Mouse (Mus musculus): ENCODE results near the gene Cds1.

Gene Cds1

GRCm38 (mm10) chr5:101776528-101776927, 11.6 kb downstream of the Cds1 start:
- no peak for DNase-seq (ENCODE audit: low spot score)

GRCm38 (mm10) chr5:101779376-101779863, 14.5 kb downstream of the Cds1 start:
- DNase-seq (ENCODE audit: low spot score) = no peak

- DNase-seq (ENCODE audit: low spot score) = peak; percentile 34
Measured at GRCm38 (mm10) chr5:101780918-101781317, 16.0 kb downstream of the Cds1 start.

- DNase-seq (ENCODE audit: low spot score) = peak; percentile 18
Measured at GRCm38 (mm10) chr5:101784328-101784727, 19.4 kb downstream of the Cds1 start.

GRCm38 (mm10) chr5:101784787-101785186, 19.9 kb downstream of the Cds1 start:
- DNase-seq (ENCODE audit: low spot score) = no peak

- DNase-seq (ENCODE audit: low spot score) = no peak
Measured at GRCm38 (mm10) chr5:101785921-101786614, 21.1 kb downstream of the Cds1 start.

GRCm38 (mm10) chr5:101789770-101790169, 24.8 kb downstream of the Cds1 start:
- no peak for DNase-seq (ENCODE audit: low spot score)

GRCm38 (mm10) chr5:101790560-101790959, 25.6 kb downstream of the Cds1 start:
- DNase-seq (ENCODE audit: low spot score) = no peak

GRCm38 (mm10) chr5:101792665-101793064, 27.7 kb downstream of the Cds1 start:
- DNase-seq (ENCODE audit: low spot score) = no peak

- no peak for DNase-seq (ENCODE audit: low spot score)
Measured at GRCm38 (mm10) chr5:101801891-101802290, 37.0 kb downstream of the Cds1 start.

- DNase-seq (ENCODE audit: low spot score) = no peak
Measured at GRCm38 (mm10) chr5:101802358-101803022, 37.6 kb downstream of the Cds1 start.

GRCm38 (mm10) chr5:101811296-101812169, 46.6 kb downstream of the Cds1 start:
- no peak for DNase-seq (ENCODE audit: low spot score)

GRCm38 (mm10) chr5:101816822-101817221, 51.9 kb downstream of the Cds1 start:
- no peak for DNase-seq (ENCODE audit: low spot score)

- DNase-seq (ENCODE audit: low spot score) = no peak
Measured at GRCm38 (mm10) chr5:101819216-101819615, 54.3 kb downstream of the Cds1 start.

GRCm38 (mm10) chr5:101819844-101820243, 54.9 kb downstream of the Cds1 start:
- no peak for DNase-seq (ENCODE audit: low spot score)

GRCm38 (mm10) chr5:101821052-101821451, 56.1 kb downstream of the Cds1 start:
- no peak for DNase-seq (ENCODE audit: low spot score)

GRCm38 (mm10) chr5:101821491-101822310, 56.8 kb downstream of the Cds1 start:
- no peak for DNase-seq (ENCODE audit: low spot score)

GRCm38 (mm10) chr5:101822311-101822670, 57.4 kb downstream of the Cds1 start:
- no peak for DNase-seq (ENCODE audit: low spot score)

GRCm38 (mm10) chr5:101825111-101825911, 60.4 kb downstream of the Cds1 start:
- no peak for DNase-seq (ENCODE audit: low spot score)

GRCm38 (mm10) chr5:101826531-101826970, 61.6 kb downstream of the Cds1 start:
- peak; percentile 67 for DNase-seq (ENCODE audit: low spot score)

- DNase-seq (ENCODE audit: low spot score) = peak; percentile 27
Measured at GRCm38 (mm10) chr5:101827477-101827876, 62.5 kb downstream of the Cds1 start.

All from urinary bladder, postnatal 14 days (tissue).